Mouse (Mus musculus): ENCODE data around the gene Intu. TPM values are rescaled to one million over a fixed set of nuclear protein-coding genes. Genes with fewer than 3 reads are reported as not detected.

The Intu gene
- polyA plus RNA-seq, 1 experiment from 2014 or later = 12.6 TPM

GRCm38 (mm10) chr3:40683171-40683570 is 152.1 kb downstream of the Intu start:
- no peaks in the 10 kb centered on the region for H3K27me3 ChIP-seq
- DNase-seq (ENCODE audit: low read depth, low spot score) (no peak), ATAC-seq (no peak)
- ChIA-PET CTCF (interaction anchor here (0.9 to 2.5 kb wide), 6 partner anchors 10 to 162 kb away, joined by 3 to 11 read pairs (median 5); no protein-coding TSS in a partner anchor), POLR2A (interaction anchor here (0.6 kb wide), 1 partner anchor 287 kb away, joined by 3 read pairs; no protein-coding TSS in a partner anchor)
- TF ChIP-seq CTCF (IDR thresholded peaks at IDR 0.05) = no peak
- in situ Hi-C loops (cut with MboI; ENCODE audit: low pct_unique_long_range_greater_than_20kb) = no loop called here

DNA sequence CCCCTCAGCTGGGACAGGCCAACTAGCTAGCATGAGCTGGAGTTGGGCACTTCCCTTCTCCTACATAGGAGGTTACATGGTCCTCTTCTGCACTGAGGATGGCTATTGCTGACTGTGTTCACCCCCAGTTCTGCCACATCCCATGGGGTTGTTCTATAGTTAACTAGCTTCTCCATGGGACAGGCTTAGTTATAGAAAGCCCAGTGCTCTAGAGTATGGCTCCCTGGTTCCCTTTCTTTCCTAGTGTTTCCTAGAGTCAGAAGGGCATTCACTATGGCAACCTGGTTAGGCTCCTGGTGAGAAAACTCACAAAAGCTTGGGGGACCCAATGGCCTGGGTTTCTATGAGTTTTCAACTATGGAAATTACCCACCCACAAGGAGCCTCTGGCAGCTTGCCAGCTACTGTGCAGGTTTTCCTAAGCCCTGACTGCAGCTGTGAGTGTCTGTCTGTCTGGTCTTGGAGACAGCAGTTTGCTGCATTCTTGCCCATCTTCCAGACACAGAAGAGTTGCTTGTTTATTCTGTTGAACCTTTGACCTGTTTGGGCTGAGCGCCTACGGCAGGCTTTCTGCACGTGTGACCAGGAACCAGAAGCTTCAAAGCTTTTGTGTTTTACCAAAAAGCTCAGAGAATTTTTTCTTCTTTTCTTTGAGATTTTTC is 154.9 kb downstream of the Intu start:
- no peak for TF ChIP-seq CTCF (IDR thresholded peaks at IDR 0.05)
- in situ Hi-C loops (cut with MboI; ENCODE audit: low pct_unique_long_range_greater_than_20kb) = no loop called here
- CTCF ChIA-PET = interaction anchor here (1.0 to 3.2 kb wide), 6 partner anchors 9 to 162 kb away, joined by 3 to 13 read pairs (median 4); no protein-coding TSS in a partner anchor
- DNase-seq (ENCODE audit: low read depth, low spot score) (peak; percentile 63), ATAC-seq (no peak)
- POLR2A ChIA-PET = interaction anchor here (1.7 kb wide), 1 partner anchor 9 kb away, joined by 4 read pairs; no protein-coding TSS in a partner anchor
- H3K27me3 ChIP-seq = no peaks in the 10 kb centered on the region

GRCm38 (mm10) chr3:40686836-40687235 is 155.8 kb downstream of the Intu start:
- no peaks in the 10 kb centered on the region for H3K27me3 ChIP-seq
- ATAC-seq (no peak), DNase-seq (ENCODE audit: low read depth, low spot score) (no peak)
- POLR2A ChIA-PET = no interaction called here
- CTCF ChIA-PET = interaction anchor here (1.0 to 3.2 kb wide), 5 partner anchors 8 to 24 kb away, joined by 3 to 13 read pairs (median 4); no protein-coding TSS in a partner anchor
- in situ Hi-C loops (cut with MboI; ENCODE audit: low pct_unique_long_range_greater_than_20kb) = no loop called here
- TF ChIP-seq CTCF (IDR thresholded peaks at IDR 0.05) = no peak

DNA sequence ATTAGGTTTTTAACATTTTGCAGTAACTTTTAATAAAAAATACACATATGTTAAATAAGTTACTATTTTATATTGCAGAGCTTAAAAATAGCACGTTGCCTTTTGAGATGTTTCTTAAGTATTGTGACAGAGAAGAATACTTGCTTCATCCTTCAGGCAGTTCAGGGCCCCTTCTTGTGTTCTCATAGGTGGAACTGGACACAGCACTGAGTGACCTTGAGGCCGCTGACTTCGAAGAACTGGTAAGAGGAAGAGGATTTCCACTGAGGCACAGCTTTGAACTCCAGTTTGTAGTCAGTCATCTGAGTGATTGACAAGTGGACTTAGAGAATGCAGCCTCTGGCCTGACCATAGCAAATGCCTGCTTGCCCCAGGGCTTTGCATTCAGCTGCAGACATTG is 156.5 kb downstream of the Intu start:
- no peak for TF ChIP-seq CTCF (IDR thresholded peaks at IDR 0.05)
- ChIA-PET POLR2A (no interaction called here), CTCF (interaction anchor here (1.5 to 3.2 kb wide), 2 partner anchors 9 to 14 kb away, joined by 4 to 13 read pairs; no protein-coding TSS in a partner anchor)
- ATAC-seq (no peak), DNase-seq (ENCODE audit: low read depth, low spot score) (no peak)
- in situ Hi-C loops (cut with MboI; ENCODE audit: low pct_unique_long_range_greater_than_20kb) = no loop called here
- no peaks in the 10 kb centered on the region for H3K27me3 ChIP-seq

- in situ Hi-C loops (cut with MboI; ENCODE audit: low pct_unique_long_range_greater_than_20kb) = no loop called here
- POLR2A ChIA-PET = no interaction called here
- DNase-seq (ENCODE audit: low read depth, low spot score) (no peak), ATAC-seq (no peak)
- no peak for TF ChIP-seq CTCF (IDR thresholded peaks at IDR 0.05)
- H3K27me3 ChIP-seq = no peaks in the 10 kb centered on the region
- CTCF ChIA-PET = interaction anchor here (1.4 to 2.4 kb wide), 2 partner anchors 28 to 58 kb away, joined by 3 to 6 read pairs; no protein-coding TSS in a partner anchor
Measured at GRCm38 (mm10) chr3:40691566-40691965, 160.5 kb downstream of the Intu start.

DNA sequence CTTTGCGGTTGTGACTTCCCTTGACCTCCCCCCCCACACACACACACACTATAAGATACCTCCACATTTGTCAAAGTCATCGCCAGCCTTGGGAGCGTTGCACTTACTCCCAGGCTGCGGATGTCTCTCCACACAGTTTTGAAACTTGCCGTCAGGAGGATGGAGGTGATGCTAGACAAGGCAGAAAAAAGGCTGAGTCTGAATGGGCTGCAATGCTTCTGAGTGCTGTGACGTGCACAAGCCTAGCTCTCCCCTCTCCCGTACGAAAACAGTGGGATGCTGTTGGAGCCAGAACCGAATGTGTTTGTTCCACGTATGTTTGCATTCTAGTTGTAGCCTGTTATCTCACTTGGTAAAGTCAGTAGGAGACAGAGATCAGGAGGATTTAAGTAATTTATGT is 162.3 kb downstream of the Intu start:
- in situ Hi-C loops (cut with MboI; ENCODE audit: low pct_unique_long_range_greater_than_20kb) = no loop called here
- DNase-seq (ENCODE audit: low read depth, low spot score) = no peak
- CTCF ChIA-PET = interaction anchor here (1.3 kb wide), 1 partner anchor 10 kb away, joined by 11 read pairs; no protein-coding TSS in a partner anchor
- POLR2A ChIA-PET = no interaction called here
- no peak for TF ChIP-seq CTCF (IDR thresholded peaks at IDR 0.05)
- ATAC-seq = no peak
- no peaks in the 10 kb centered on the region for H3K27me3 ChIP-seq

- no peak for ATAC-seq
- POLR2A ChIA-PET = interaction anchor here (1.4 kb wide), 1 partner anchor 13 kb away, joined by 7 read pairs; no protein-coding TSS in a partner anchor
- in situ Hi-C loops (cut with MboI; ENCODE audit: low pct_unique_long_range_greater_than_20kb) = no loop called here
- CTCF ChIA-PET = interaction anchor here (1.6 kb wide), 1 partner anchor 11 kb away, joined by 9 read pairs; no protein-coding TSS in a partner anchor
- DNase-seq (ENCODE audit: low read depth, low spot score) = no peak
- no peak for TF ChIP-seq CTCF (IDR thresholded peaks at IDR 0.05)
- no peaks in the 10 kb centered on the region for H3K27me3 ChIP-seq
Measured at GRCm38 (mm10) chr3:40693960-40694359, 162.9 kb downstream of the Intu start.

- ChIA-PET POLR2A (interaction anchor here (1.0 to 1.4 kb wide), 2 partner anchors 9 to 12 kb away, joined by 4 to 7 read pairs; no protein-coding TSS in a partner anchor), CTCF (interaction anchor here (1.2 to 1.6 kb wide), 2 partner anchors 9 to 11 kb away, joined by 6 to 9 read pairs; no protein-coding TSS in a partner anchor)
- in situ Hi-C loops (cut with MboI; ENCODE audit: low pct_unique_long_range_greater_than_20kb) = no loop called here
- DNase-seq (ENCODE audit: low read depth, low spot score) (peak; percentile 13), ATAC-seq (peak; percentile 65)
- no peaks in the 10 kb centered on the region for H3K27me3 ChIP-seq
- TF ChIP-seq CTCF (IDR thresholded peaks at IDR 0.05) = no peak
Measured at GRCm38 (mm10) chr3:40694438-40694837, 163.4 kb downstream of the Intu start.

GRCm38 (mm10) chr3:40695162-40695561 is 164.1 kb downstream of the Intu start:
- no peak for TF ChIP-seq CTCF (IDR thresholded peaks at IDR 0.05)
- ATAC-seq (no peak), DNase-seq (ENCODE audit: low read depth, low spot score) (no peak)
- H3K27me3 ChIP-seq = no peaks in the 10 kb centered on the region
- ChIA-PET CTCF (interaction anchor here (1.0 to 1.6 kb wide), 4 partner anchors 9 to 170 kb away, joined by 3 to 9 read pairs (median 4); no protein-coding TSS in a partner anchor), POLR2A (interaction anchor here (1.0 to 1.4 kb wide), 2 partner anchors 10 to 12 kb away, joined by 4 to 7 read pairs; no protein-coding TSS in a partner anchor)
- in situ Hi-C loops (cut with MboI; ENCODE audit: low pct_unique_long_range_greater_than_20kb) = no loop called here

DNA sequence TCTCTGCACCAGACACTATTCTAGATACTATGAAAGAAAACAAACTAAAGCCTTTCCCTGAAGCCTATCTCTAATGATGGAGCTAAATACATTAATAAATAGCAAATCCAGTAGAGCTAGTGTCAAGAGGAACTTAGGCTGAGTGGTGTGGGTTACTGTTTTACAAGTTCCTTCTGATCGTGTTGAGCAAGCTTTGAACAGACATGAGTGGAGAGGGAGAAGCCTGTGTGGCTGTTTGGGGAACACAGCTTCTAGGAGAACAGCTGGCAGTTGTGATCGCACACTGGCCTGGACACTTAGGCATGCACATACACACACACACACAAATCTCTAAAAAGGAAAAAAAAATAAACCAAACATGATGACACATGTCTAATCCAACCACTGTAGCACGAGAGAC is 167.7 kb downstream of the Intu start:
- TF ChIP-seq CTCF (IDR thresholded peaks at IDR 0.05) = no peak
- no peak for ATAC-seq

More for the DNA sequence above, 167.7 kb downstream of the Intu start:
- H3K27me3 ChIP-seq = no peaks in the 10 kb centered on the region
- POLR2A ChIA-PET = interaction anchor here (0.6 kb wide), 1 partner anchor 189 kb away, joined by 3 read pairs; no protein-coding TSS in a partner anchor
- in situ Hi-C loops (cut with MboI; ENCODE audit: low pct_unique_long_range_greater_than_20kb) = no loop called here
- DNase-seq (ENCODE audit: low read depth, low spot score) = no peak
- CTCF ChIA-PET = interaction anchor here (0.8 to 3.7 kb wide), 9 partner anchors 9 to 173 kb away, joined by 3 to 14 read pairs (median 3); partner anchors contain the start of gene Slc25a31

Data from Patski (cell line).